Mouse (Mus musculus) neural tube, embryonic 14.5 days (tissue): ENCODE measurements around the gene Cytl1. TPM values are rescaled to one million over a fixed set of nuclear protein-coding genes. Genes with fewer than 3 reads are reported as not detected.
A peak's percentile ranks its signal among the peaks of the same experiment; 100 is the strongest.

Source experiments
- ATAC-seq: fragments of 200-750 bp; cut with Nextera tagmentation; 2 replicates; pipeline ENCODE4 v1.8.0; 2017; ENCODE audit warnings: low read depth, mild to moderate bottlenecking, moderate TSS enrichment, moderate library complexity
- H3K27ac ChIP-seq: fragments of 300-500 bp; sonication (generic); 2 replicates; pipeline ENCODE4 v1.5.1; 2014; ENCODE audit warnings: low read depth, mild to moderate bottlenecking, control low read depth, low read length, moderate library complexity, mixed read lengths
- H3K27me3 ChIP-seq: fragments of 300-500 bp; sonication (generic); 2 replicates; pipeline ENCODE4 v1.6.1; 2014; ENCODE audit warnings: low read length; ENCODE audit not compliant: control insufficient read depth, insufficient read depth
- H3K36me3 ChIP-seq: fragments of 300-500 bp; sonication (generic); 2 replicates; pipeline ENCODE4 v1.6.1; 2014; ENCODE audit warnings: low read length, mixed read lengths; ENCODE audit not compliant: control insufficient read depth, insufficient read depth
- H3K4me1 ChIP-seq: fragments of 300-500 bp; sonication (generic); 2 replicates; pipeline ENCODE4 v1.6.1; 2014; ENCODE audit warnings: low read length; ENCODE audit not compliant: control insufficient read depth, insufficient read depth
- H3K4me2 ChIP-seq: fragments of 300-500 bp; sonication (generic); 2 replicates; pipeline ENCODE4 v1.6.1; 2014; ENCODE audit warnings: mild to moderate bottlenecking, low read depth, low read length, control low read depth
- H3K4me3 ChIP-seq: fragments of 300-500 bp; sonication (generic); 2 replicates; pipeline ENCODE4 v1.5.1; 2014; ENCODE audit warnings: low read depth, low read length, control low read depth, mixed read lengths
- H3K9ac ChIP-seq: fragments of 300-500 bp; sonication (generic); replicated peaks from 2 replicates; pipeline ENCODE4 v1.6.1; 2014; ENCODE audit warnings: low read depth, mild to moderate bottlenecking, control low read depth, low read length, mixed read lengths
- H3K9me3 ChIP-seq: fragments of 300-500 bp; sonication (generic); 2 replicates; pipeline ENCODE4 v1.6.1; 2016; ENCODE audit warnings: low read length; ENCODE audit not compliant: control insufficient read depth
- WGBS: fragments of 180-500 bp; shearing (Covaris S2); extraction: QIAGEN DNeasy Blood & Tissue Kit; methylation state at CpG from one replicate; pipeline ENCODE4 v1.1.7; 2014; 5-methylcytosine and 5-hydroxymethylcytosine counted together
- polyA plus RNA-seq: library from polyadenylated mRNA; unstranded; fragments of >200 nt; fragmentation: Nextera tagmentation; extraction: Ambion mirVana; gene quantifications from 2 replicates; pipeline ENCODE4 v1.2.1, GENCODE M21; 2014

Cytl1 gene
- polyA plus RNA-seq, 1 experiment from 2014 or later = 0.28 TPM

DNA sequence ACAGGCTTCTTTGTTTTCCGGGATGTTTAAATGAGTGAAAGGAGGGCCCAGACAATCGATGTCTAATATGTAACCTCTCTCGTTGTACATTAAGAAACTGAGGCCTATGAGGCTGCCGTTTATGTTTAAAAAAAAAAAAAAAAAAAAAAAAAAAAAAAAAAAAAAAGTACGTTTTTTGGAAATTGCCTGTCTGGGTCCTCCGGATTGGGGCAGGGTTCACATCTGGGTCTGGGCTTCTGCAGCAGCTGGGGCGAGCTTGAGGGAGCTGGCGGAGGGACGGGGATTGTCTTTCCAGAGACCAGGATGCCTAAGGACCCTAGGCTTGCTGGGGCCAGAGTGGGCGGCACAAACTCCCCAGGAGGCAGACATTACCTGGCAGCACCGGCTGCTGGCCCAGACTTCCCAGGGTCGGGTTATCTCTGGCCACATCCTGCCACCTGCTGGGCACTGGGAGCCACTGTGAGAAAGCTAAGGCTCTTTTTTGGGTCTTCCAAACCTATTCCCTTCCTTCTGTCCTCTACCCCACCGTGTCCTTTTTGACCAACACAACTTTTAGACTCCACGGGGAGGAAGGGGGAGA is 17.8 kb upstream of the Cytl1 start:
- Histone ChIP-seq H3K36me3 (no peaks in the 10 kb centered on the region), H3K27ac (peak overlapping the region; percentile 60), H3K27me3 (peaks cover 3% of the 10 kb centered on the region; the same call in 1 of the 2 replicates), H3K9me3 (no peaks in the 10 kb centered on the region), H3K4me2 (peak overlapping the region; percentile 66), H3K4me3 (peak overlapping the region; percentile 45), H3K9ac (peak overlapping the region; percentile 64), H3K4me1 (peaks cover 3% of the 10 kb centered on the region; the same call in 1 of the 2 replicates)
- ATAC-seq = peak; percentile 69
- WGBS = 2% methylated on average over 14 of the region's 14 CpGs

- Histone ChIP-seq H3K4me3 (no peak overlapping the region), H3K9ac (no peak overlapping the region), H3K4me2 (no peak overlapping the region), H3K27me3 (peaks cover 3% of the 10 kb centered on the region; the same call in 1 of the 2 replicates), H3K27ac (0 out of 2 replicates have a peak overlapping the region, but pooled peaks have one; percentile 22), H3K4me1 (peaks cover under 1% of the 10 kb centered on the region; the same call in 1 of the 2 replicates), H3K9me3 (no peaks in the 10 kb centered on the region), H3K36me3 (no peaks in the 10 kb centered on the region)
- 24% methylated on average over 6 of the region's 6 CpGs for WGBS
- ATAC-seq = no peak
Observed at GRCm38 (mm10) chr5:37720670-37721069, 14.6 kb upstream of the Cytl1 start.

DNA sequence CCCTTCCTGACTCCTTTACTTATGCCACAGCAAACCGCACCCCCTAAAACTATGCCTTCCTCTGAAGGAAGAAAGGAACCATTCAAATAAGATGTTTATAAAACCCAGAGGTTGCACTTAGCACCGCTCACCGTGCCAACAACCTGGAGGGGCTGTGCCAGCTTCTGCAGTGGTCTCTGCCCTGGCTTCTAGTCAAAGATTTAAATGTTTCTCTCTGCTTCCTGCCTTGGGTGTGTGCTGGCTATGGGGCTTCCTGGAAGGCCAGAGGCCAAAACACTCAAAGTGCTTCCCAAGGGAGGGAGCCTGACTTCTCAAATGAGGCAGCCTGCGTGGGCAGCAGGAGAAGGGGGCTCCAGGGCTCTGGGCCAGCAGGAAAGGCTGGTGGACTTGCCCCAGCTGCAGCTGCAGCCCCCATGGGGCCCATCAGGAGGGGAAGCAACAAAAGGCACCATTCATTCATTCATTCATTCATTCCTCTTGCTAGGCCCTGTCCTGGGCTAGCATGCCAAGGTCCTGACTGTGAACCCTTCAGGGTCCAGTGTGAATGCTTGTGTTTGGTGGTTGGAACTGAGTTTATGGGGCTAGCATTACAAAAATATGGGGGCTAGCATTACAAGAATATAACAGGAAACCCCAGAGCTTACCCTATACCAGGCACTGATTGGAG is 10.0 kb upstream of the Cytl1 start:
- H3K9me3 ChIP-seq = no peaks in the 10 kb centered on the region
- no peaks in the 10 kb centered on the region; the same call in 1 of the 2 replicates for H3K4me1 ChIP-seq
- H3K36me3 ChIP-seq = no peaks in the 10 kb centered on the region
- H3K27me3 ChIP-seq = no peaks in the 10 kb centered on the region
- H3K4me3 ChIP-seq = no peak overlapping the region
- no peak overlapping the region for H3K9ac ChIP-seq
- 69% methylated on average over 4 of the region's 4 CpGs for WGBS
- no peak overlapping the region for H3K4me2 ChIP-seq
- no peak for ATAC-seq
- no peak overlapping the region for H3K27ac ChIP-seq

DNA sequence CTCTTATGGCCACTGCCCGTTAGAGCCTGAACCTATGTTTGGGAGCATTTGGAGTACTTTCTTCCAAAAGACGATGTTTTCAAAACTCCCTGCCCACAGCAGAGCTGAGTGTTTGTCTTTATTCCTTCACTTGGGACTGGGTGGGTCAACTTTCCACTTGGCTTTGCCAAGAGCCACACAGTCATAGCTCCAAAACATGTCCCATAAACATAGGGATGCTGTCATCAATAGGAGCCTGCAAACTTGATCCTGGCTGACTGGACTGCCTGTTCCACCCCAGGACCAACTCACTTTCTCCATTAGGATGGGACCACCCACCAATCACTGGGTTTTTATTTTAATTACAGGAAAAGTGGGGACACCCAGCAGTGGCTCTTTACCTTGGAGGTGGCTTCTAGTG is 4.5 kb upstream of the Cytl1 start:
- H3K4me3 ChIP-seq = no peak overlapping the region
- no peaks in the 10 kb centered on the region for H3K9me3 ChIP-seq
- 85% methylated on average over 2 of the region's 2 CpGs for WGBS
- ATAC-seq = no peak
- H3K4me2 ChIP-seq = no peak overlapping the region
- no peaks in the 10 kb centered on the region for H3K27me3 ChIP-seq
- no peaks in the 10 kb centered on the region for H3K36me3 ChIP-seq
- H3K9ac ChIP-seq = no peak overlapping the region
- no peak overlapping the region for H3K27ac ChIP-seq
- no peaks in the 10 kb centered on the region for H3K4me1 ChIP-seq

- 60% methylated on average over 7 of the region's 7 CpGs for WGBS
- Histone ChIP-seq H3K36me3 (no peaks in the 10 kb centered on the region), H3K9ac (no peak overlapping the region), H3K4me1 (no peaks in the 10 kb centered on the region), H3K27ac (no peak overlapping the region), H3K4me2 (no peak overlapping the region), H3K27me3 (no peaks in the 10 kb centered on the region), H3K9me3 (no peaks in the 10 kb centered on the region), H3K4me3 (no peak overlapping the region)
- no peak for ATAC-seq
Observed at GRCm38 (mm10) chr5:37736213-37736612, 894 bp downstream of the Cytl1 start.

GRCm38 (mm10) chr5:37743889-37744707 is 8.8 kb downstream of the Cytl1 start:
- H3K9me3 ChIP-seq = no peaks in the 10 kb centered on the region
- H3K36me3 ChIP-seq = no peaks in the 10 kb centered on the region
- H3K4me3 ChIP-seq = no peak overlapping the region
- no peak overlapping the region for H3K9ac ChIP-seq
- ATAC-seq = no peak
- no peaks in the 10 kb centered on the region for H3K4me1 ChIP-seq
- no peak overlapping the region for H3K4me2 ChIP-seq
- 76% methylated on average over 13 of the region's 13 CpGs for WGBS
- no peaks in the 10 kb centered on the region for H3K27me3 ChIP-seq
- no peak overlapping the region for H3K27ac ChIP-seq

DNA sequence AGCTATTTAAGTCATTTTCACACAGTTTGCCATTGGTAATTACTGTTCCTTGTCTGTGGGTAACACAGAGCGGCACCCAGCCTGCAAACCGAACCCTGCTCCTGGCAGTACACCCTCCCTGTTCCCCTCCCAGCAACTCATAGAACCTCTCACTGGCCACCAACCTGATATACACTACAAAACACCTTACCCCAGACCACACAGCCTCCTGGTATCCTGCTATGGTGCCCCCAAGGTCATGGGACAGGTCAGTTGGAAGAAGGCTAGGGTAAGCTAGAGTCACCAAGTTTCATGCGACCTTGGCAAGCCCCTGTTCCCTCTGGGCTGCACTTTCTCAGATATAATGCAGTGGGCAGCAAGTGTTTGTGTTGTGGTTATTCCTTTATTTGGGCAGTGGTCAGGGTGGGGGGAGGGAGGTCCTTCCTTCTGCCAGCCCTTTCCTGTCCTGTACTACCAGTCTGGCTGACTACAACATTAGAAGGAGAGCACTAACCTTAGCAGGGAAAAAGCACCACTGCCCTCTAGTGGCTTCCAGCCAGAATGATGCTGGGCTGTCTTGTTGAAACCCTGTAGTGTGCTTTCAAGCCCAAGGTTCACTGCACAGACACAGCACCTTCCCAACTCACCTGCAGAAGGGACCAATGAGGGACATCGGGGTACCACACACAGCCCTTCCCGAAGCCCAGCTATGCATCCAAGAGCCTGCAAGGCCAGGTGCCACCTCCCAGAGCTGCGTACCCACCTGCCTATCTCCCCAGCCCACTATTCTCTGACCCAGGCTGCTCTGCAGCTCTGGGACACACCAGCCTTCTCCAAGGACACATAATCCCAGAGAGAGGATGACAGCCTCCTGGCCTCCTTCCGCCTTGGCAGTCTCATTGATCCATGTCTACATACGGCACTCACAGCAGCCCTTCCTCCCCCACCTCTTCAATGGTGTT is 17.0 kb downstream of the Cytl1 start:
- WGBS = 69% methylated on average over 8 of the region's 8 CpGs
- no peak overlapping the region for H3K4me2 ChIP-seq
- H3K9ac ChIP-seq = no peak overlapping the region
- H3K36me3 ChIP-seq = no peaks in the 10 kb centered on the region
- ATAC-seq = peak; percentile 90
- H3K4me1 ChIP-seq = no peaks in the 10 kb centered on the region
- H3K9me3 ChIP-seq = no peaks in the 10 kb centered on the region
- no peak overlapping the region for H3K27ac ChIP-seq
- no peak overlapping the region for H3K4me3 ChIP-seq
- no peaks in the 10 kb centered on the region for H3K27me3 ChIP-seq

- Histone ChIP-seq H3K9ac (no peak overlapping the region), H3K27me3 (no peaks in the 10 kb centered on the region), H3K27ac (no peak overlapping the region), H3K4me3 (no peak overlapping the region), H3K4me1 (no peaks in the 10 kb centered on the region), H3K36me3 (no peaks in the 10 kb centered on the region), H3K4me2 (no peak overlapping the region), H3K9me3 (no peaks in the 10 kb centered on the region)
- 72% methylated on average over 7 of the region's 7 CpGs for WGBS
- no peak; the same call in 1 of the 2 replicates for ATAC-seq
Observed at GRCm38 (mm10) chr5:37753366-37753765, 18.0 kb downstream of the Cytl1 start.
